Mouse (Mus musculus): ENCODE measurements around the gene Pa2g4.

- TF ChIP-seq CTCF (IDR thresholded peaks at IDR 0.05 in 2 of 3, conservative IDR thresholded peaks at IDR 0.05 in 1 of 3; ENCODE audit: control insufficient read depth in 1 of 3, insufficient read depth in 1 of 3, low read depth in 2 of 3, low read length in 3 of 3, poor library complexity in 1 of 3, severe bottlenecking in 1 of 3) (no peak), POLR2A (IDR thresholded peaks at IDR 0.05; ENCODE audit: control insufficient read depth in 1 of 2, insufficient read depth in 1 of 2, low read depth in 1 of 2, low read length in 2 of 2, poor library complexity in 1 of 2) (no peak; a peak in 1 of 4 replicates), EP300 (IDR thresholded peaks at IDR 0.05; ENCODE audit: low read depth in 1 of 2, low read length in 2 of 2) (no peak), HCFC1 (IDR thresholded peaks at IDR 0.05; ENCODE audit: low read depth, low read length) (no peak; the same call in 1 of the 2 replicates), CHD2 (IDR thresholded peaks at IDR 0.05; ENCODE audit: low read length) (no peak), GATA1 (IDR thresholded peaks at IDR 0.05; ENCODE audit: low read depth, low read length) (no peak)
Observed at GRCm38 (mm10) chr10:128565206-128565787, 490 bp downstream of the Pa2g4 start.
